Mouse (Mus musculus) midbrain, embryonic 11.5 days (tissue): ENCODE results near the gene Slc45a1. TPM values are rescaled to one million over a fixed set of nuclear protein-coding genes. Genes with fewer than 3 reads are reported as not detected.

ENCODE experiments used
- ATAC-seq: fragments of 200-750 bp; cut with Nextera tagmentation; 2 replicates; pipeline ENCODE4 v1.8.0; 2017; ENCODE audit warnings: moderate TSS enrichment, moderate library complexity; ENCODE audit not compliant: low FRiP score
- DNase-seq: peaks from one replicate; pipeline ENCODE4 v3.0.0; 2015; ENCODE audit warnings: low spot score; ENCODE audit errors: missing footprints
- H3K27ac ChIP-seq: fragments of 300-500 bp; sonication (generic); 2 replicates; pipeline ENCODE4 v1.5.1; 2014; ENCODE audit warnings: low read depth, low read length
- H3K27me3 ChIP-seq: fragments of 300-500 bp; sonication (generic); 2 replicates; pipeline ENCODE4 v1.6.1; 2014; ENCODE audit warnings: mild to moderate bottlenecking, low read length, moderate library complexity, mixed read lengths; ENCODE audit not compliant: control insufficient read depth, insufficient read depth
- H3K36me3 ChIP-seq: fragments of 300-500 bp; sonication (generic); 2 replicates; pipeline ENCODE4 v1.6.1; 2014; ENCODE audit warnings: mild to moderate bottlenecking, low read length, moderate library complexity, mixed read lengths; ENCODE audit not compliant: control insufficient read depth, insufficient read depth
- H3K4me1 ChIP-seq: fragments of 300-500 bp; sonication (generic); 2 replicates; pipeline ENCODE4 v1.6.1; 2014; ENCODE audit warnings: low read length; ENCODE audit not compliant: control insufficient read depth, insufficient read depth
- H3K4me2 ChIP-seq: fragments of 300-500 bp; sonication (generic); 2 replicates; pipeline ENCODE4 v1.6.1; 2014; ENCODE audit warnings: mild to moderate bottlenecking, moderate library complexity
- H3K4me3 ChIP-seq: fragments of 300-500 bp; sonication (generic); 2 replicates; pipeline ENCODE4 v1.5.1; 2014; ENCODE audit warnings: low read depth, low read length
- H3K9ac ChIP-seq: fragments of 300-500 bp; sonication (generic); 2 replicates; pipeline ENCODE4 v1.6.1; 2014; ENCODE audit warnings: low read length
- H3K9me3 ChIP-seq: fragments of 300-500 bp; sonication (generic); 2 replicates; pipeline ENCODE4 v1.6.1; 2016; ENCODE audit warnings: low read length; ENCODE audit not compliant: control insufficient read depth
- WGBS: fragments of 180-500 bp; shearing (Covaris S2); extraction: QIAGEN DNeasy Blood & Tissue Kit; methylation state at CpG from one replicate; pipeline ENCODE4 v1.1.7; 2014; 5-methylcytosine and 5-hydroxymethylcytosine counted together
- polyA plus RNA-seq: library from polyadenylated mRNA; unstranded; fragments of >200 nt; fragmentation: Nextera tagmentation; extraction: Ambion mirVana; gene quantifications from 2 replicates; pipeline ENCODE4 v1.2.1, GENCODE M21; 2014

Slc45a1 gene
- polyA plus RNA-seq, 1 experiment from 2014 or later, result 4.7 TPM

DNA sequence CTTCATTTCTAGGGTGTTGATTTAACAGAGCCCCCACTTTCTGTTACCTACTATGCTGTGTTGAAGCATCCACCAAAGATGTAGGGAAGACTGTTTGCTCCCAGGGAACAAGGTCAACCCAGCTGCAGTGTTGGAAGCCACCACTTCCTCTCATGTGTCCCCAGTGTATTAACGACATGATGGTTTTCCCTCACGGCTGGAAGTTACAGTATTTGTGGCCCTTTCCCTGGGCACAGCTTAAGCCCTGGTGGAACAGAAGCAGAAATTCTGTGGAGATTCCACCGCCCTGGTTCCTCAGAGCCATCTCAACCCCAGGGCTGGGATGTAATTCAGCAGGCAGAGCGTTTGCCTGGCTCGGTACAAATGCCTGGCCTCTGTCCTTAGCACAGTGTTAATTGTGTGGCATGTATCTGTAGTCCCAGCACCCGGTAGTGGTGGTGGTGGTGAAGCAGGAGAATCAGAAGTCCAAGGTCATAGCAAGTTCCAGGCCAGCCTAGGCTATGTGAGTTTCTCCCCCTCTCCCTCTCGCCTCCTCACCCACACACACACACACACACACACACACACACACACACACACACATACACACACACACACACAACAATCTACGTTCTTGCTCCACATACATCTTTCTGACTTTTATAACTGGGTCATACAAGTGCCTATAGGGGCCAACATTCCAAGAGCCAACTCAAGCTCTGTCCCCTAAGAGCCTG lies 34.0 kb upstream of the Slc45a1 start:
- Histone ChIP-seq H3K9ac (no peak overlapping the region), H3K27ac (no peak overlapping the region), H3K4me1 (no peaks in the 10 kb centered on the region), H3K27me3 (no peaks in the 10 kb centered on the region; the same call in 1 of the 2 replicates), H3K9me3 (no peaks in the 10 kb centered on the region), H3K36me3 (no peaks in the 10 kb centered on the region; the same call in 1 of the 2 replicates), H3K4me2 (no peak overlapping the region), H3K4me3 (no peak overlapping the region)
- no peak for ATAC-seq
- DNase-seq, result no peak
- WGBS, result 77% methylated on average over 8 of the region's 8 CpGs

DNA sequence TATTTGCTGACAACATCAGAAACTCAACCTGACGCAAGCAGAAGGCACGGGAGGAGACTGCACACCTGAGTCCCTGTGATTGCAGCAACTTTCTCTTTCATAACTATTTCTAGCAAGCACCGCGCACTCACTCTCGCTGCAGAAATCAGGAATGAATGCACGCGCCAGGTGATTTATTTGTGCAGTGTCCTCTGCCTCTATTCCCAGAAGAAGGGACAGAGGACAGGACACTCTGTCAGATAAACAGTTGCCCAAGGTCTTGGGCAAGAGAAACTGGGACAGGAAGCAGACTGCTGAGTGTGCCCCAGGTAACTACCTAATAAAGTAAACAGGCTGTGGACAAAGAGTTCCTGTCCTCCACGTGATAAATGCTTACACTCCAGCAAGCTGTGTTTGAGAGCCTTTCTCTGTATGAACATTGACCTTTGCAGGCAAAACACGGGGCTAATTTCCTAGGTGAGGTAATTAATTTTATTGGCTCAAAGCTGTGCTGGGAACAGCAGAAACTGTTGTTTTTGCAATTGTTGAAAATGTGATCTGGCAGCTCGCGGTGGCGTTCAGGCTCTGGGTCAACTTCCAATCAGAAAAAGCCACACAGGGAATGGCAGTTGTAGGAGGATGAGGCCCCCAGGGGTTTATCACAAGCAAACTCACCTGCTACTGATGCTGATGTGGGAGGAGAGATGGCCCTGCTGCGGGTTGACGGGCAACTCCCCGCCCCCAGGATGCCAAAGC lies 33.2 kb upstream of the Slc45a1 start:
- H3K36me3 ChIP-seq, result no peaks in the 10 kb centered on the region; the same call in 1 of the 2 replicates
- ATAC-seq (no peak), DNase-seq (no peak)
- H3K4me2 ChIP-seq, result no peak overlapping the region
- H3K9ac ChIP-seq, result no peak overlapping the region
- no peaks in the 10 kb centered on the region; the same call in 1 of the 2 replicates for H3K27me3 ChIP-seq
- no peak overlapping the region for H3K4me3 ChIP-seq
- 59% methylated on average over 15 of the region's 15 CpGs for WGBS
- H3K4me1 ChIP-seq, result no peaks in the 10 kb centered on the region
- H3K9me3 ChIP-seq, result no peaks in the 10 kb centered on the region
- H3K27ac ChIP-seq, result no peak overlapping the region

DNA sequence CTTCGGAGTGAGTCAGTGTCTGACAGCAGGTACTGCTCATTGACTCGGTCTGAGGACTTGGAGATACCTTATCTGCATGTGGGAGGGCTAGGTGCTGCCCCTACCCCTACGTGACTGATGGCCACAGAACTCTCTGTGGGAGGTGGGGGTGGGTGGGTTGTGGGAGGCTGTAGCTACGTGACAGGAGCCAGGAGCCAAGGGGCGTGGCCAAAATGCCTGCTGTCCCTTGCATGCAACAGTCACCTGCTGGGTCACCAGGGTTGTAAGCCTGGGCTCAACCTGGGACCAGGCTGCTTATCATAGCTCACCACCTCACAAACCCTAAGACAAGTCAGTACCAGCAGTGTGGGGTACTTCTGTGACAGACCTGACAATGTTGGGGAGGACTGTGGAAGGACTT lies 28.4 kb upstream of the Slc45a1 start:
- WGBS, result 77% methylated on average over 5 of the region's 5 CpGs
- H3K27ac ChIP-seq, result no peak overlapping the region

DNA sequence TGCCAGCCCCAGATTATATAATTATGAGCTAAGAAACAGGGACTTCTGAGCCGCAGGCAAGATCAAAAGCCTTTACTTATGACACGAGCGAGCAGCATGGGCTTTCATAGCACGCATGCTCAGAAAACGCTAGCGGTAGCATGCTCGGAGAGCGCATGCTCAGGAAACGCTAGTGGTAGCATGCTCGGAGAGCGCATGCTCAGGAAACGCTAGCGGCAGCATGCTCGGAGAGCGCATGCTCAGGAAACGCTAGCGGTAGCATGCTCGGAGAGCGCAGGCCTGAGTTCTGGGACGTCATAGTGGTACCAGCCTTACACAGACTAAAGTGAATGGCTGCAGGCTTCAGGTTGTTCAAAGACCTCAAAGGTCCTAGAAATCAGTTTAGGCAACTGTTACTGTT lies 26.8 kb upstream of the Slc45a1 start:
- Histone ChIP-seq H3K36me3 (no peaks in the 10 kb centered on the region), H3K27me3 (peaks cover 2% of the 10 kb centered on the region; the same call in 1 of the 2 replicates), H3K27ac (no peak overlapping the region), H3K4me1 (peaks cover 10% of the 10 kb centered on the region), H3K9ac (no peak overlapping the region), H3K4me2 (no peak overlapping the region), H3K4me3 (no peak overlapping the region), H3K9me3 (no peaks in the 10 kb centered on the region)
- no peak for ATAC-seq
- no peak for DNase-seq
- WGBS, result 96% methylated on average over 20 of the region's 20 CpGs

More for the DNA sequence above, 28.4 kb upstream of the Slc45a1 start:
- no peak overlapping the region for H3K4me3 ChIP-seq
- H3K36me3 ChIP-seq, result no peaks in the 10 kb centered on the region
- no peak overlapping the region for H3K9ac ChIP-seq
- no peak overlapping the region for H3K4me2 ChIP-seq
- H3K4me1 ChIP-seq, result peaks cover 10% of the 10 kb centered on the region
- no peak for DNase-seq
- no peaks in the 10 kb centered on the region for H3K9me3 ChIP-seq
- no peak for ATAC-seq
- H3K27me3 ChIP-seq, result peaks cover 2% of the 10 kb centered on the region; the same call in 1 of the 2 replicates

DNA sequence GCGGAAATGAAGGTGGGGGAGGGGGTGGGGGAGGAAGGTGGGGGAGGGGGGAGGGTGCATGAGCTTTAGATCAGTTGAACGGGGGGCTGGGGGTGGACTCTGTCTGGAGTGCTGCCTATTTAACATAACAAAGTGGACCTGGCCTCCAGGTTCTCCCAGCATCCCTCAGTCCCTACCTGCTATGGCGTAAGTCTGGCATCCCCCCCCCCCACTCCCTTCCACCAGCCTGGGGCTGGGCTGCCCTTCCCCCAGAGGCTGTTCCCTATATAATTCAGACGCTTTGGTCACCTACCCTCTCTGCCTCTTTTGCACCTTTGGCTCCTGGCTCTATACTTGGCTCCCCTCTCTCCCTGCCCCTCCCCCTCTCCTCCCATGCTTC lies 25.9 kb upstream of the Slc45a1 start:
- WGBS, result 17% methylated on average over 4 of the region's 4 CpGs
- H3K9me3 ChIP-seq, result no peaks in the 10 kb centered on the region
- peaks cover 2% of the 10 kb centered on the region; the same call in 1 of the 2 replicates for H3K27me3 ChIP-seq
- no peak overlapping the region for H3K4me2 ChIP-seq
- H3K36me3 ChIP-seq, result no peaks in the 10 kb centered on the region
- DNase-seq (no peak), ATAC-seq (peak; percentile 61)
- no peak overlapping the region for H3K4me3 ChIP-seq
- peaks cover 10% of the 10 kb centered on the region for H3K4me1 ChIP-seq
- H3K9ac ChIP-seq, result no peak overlapping the region
- H3K27ac ChIP-seq, result no peak overlapping the region

DNA sequence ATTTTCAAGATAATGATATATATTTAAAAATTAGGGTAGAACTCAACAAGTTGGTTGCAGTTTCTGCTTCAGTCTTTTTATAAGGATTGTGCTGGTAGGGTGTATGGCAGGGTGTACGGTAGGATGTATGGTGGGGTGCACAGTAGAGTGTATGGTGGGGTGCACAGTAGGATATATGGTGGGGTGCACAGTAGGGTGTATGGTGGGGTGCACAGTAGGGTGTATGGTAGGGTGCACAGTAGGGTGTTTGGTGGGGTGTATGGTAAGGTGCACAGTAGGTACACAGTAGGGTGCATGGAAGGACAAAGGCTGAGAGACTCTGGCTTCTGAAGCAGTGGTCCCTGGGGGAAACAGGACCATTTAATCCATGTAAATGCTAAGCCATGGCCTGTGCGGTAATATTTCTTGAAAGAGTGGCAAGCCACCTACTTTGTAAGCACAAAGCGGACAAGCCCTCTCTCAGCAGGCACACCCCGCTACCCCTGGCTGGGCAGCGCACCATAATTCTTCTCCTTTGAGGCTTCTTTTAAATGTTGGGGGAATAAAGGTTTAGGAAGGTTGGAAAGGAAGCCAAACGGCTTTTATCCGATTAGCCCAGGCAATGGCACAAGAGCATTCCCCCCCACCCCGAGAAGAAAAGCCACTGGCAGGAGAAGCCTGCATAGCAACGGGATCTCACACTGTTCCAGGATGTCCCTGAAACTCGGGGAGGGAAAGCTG lies 25.3 kb upstream of the Slc45a1 start:
- DNase-seq (peak; percentile 91), ATAC-seq (peak; percentile 81)
- Histone ChIP-seq H3K4me2 (no peak overlapping the region), H3K9me3 (no peaks in the 10 kb centered on the region), H3K4me3 (no peak overlapping the region), H3K9ac (peak overlapping the region; percentile 17; the same call in 1 of the 2 replicates), H3K36me3 (no peaks in the 10 kb centered on the region), H3K27me3 (peaks cover 2% of the 10 kb centered on the region; the same call in 1 of the 2 replicates), H3K27ac (no peak overlapping the region; the same call in 1 of the 2 replicates), H3K4me1 (peaks cover 10% of the 10 kb centered on the region)
- WGBS, result 12% methylated on average over 9 of the region's 10 CpGs

DNA sequence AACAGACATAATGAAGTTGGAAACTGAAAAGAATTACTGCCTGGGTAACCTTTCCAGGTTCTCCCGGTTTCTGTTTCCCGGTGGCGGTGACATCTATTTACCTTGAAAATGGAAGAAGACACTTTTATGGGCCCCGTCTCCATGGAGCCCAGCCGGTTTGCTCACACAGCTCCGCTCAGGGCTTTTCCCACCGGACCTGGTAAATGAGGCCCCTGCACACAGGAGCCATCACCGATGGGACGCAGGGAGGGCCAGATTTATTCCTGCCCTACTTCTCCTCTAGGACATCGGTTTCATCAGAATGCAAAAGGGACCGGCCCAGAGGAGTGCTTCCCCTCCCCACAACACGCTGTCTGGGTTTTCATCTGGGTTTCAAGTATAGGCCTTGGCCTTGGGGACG lies 24.1 kb upstream of the Slc45a1 start:
- ATAC-seq, result no peak
- Histone ChIP-seq H3K4me1 (peaks cover 10% of the 10 kb centered on the region), H3K4me3 (no peak overlapping the region), H3K4me2 (no peak overlapping the region), H3K9me3 (no peaks in the 10 kb centered on the region), H3K27ac (no peak overlapping the region), H3K27me3 (peaks cover 2% of the 10 kb centered on the region; the same call in 1 of the 2 replicates), H3K36me3 (no peaks in the 10 kb centered on the region), H3K9ac (no peak overlapping the region)
- 90% methylated on average over 13 of the region's 13 CpGs for WGBS
- no peak for DNase-seq

DNA sequence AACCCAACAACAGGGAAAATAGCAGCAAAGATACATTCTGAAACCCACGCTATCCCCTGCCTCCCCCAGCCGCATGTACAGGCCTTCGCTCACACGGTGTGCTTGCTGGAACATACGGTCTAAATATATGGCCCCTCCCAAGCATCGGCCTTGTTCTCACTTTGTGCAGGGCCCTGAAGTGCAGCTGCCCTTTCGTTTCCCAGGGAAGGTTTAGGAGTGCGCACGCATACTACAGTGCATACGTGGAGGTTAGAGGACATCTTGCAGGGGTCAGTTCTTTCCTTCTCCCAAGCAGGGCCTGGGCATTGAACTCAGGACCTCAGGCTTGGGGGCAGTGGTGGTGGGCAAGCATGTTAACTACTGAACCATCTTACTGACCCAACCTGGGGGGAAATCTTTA lies 23.3 kb upstream of the Slc45a1 start:
- Histone ChIP-seq H3K9me3 (no peaks in the 10 kb centered on the region), H3K4me2 (no peak overlapping the region), H3K4me3 (no peak overlapping the region), H3K36me3 (no peaks in the 10 kb centered on the region), H3K9ac (no peak overlapping the region; the same call in 1 of the 2 replicates), H3K27ac (no peak overlapping the region), H3K27me3 (peaks cover 2% of the 10 kb centered on the region; the same call in 1 of the 2 replicates), H3K4me1 (peaks cover 10% of the 10 kb centered on the region)
- 94% methylated on average over 10 of the region's 10 CpGs for WGBS
- no peak for DNase-seq
- ATAC-seq, result no peak
